ENCODE assay signal across 27 mouse cellular contexts in genomic region chr5:64849892-64850291, GRCm38 (mm10). TPM values are rescaled to one million over a fixed set of nuclear protein-coding genes. Genes with fewer than 3 reads are reported as not detected.
DNase-seq lines count a peak whose midpoint lies in the region; ATAC-seq and TF ChIP-seq lines count a peak whose summit lies in the region.
"Had no signal": no experiment of that assay in that cellular context is flagged by ENCODE, and none has a peak within 500 bp of the region (broad histone marks: within the 10 kb centered on the region; RNA-seq: fewer than 3 reads in every experiment).

No protein-coding gene starts in this region.

- peaks cover 12% of the 10 kb centered on the region; the same call in 1 of the 2 replicates for H3K4me1 ChIP-seq in intestine, embryonic 14.5 days (replicated peaks; ENCODE audit: control insufficient read depth, insufficient read depth, low read length)
- H3K4me1 ChIP-seq in intestine, embryonic 15.5 days (replicated peaks): peaks cover 10% of the 10 kb centered on the region
- H3K4me1 ChIP-seq in stomach, embryonic 16.5 days (ENCODE audit: control insufficient read depth, insufficient read depth, low read length): peaks cover 11% of the 10 kb centered on the region
- H3K4me1 ChIP-seq: embryonic facial prominence, embryonic 12.5 days; forebrain, embryonic 10.5 days had no signal

- peak overlapping the region; percentile 16 for H3K27ac ChIP-seq in intestine, embryonic 14.5 days (ENCODE audit: low read depth)
- H3K27ac ChIP-seq in intestine, embryonic 15.5 days: no peak overlapping the region
- H3K27ac ChIP-seq in stomach, embryonic 16.5 days (ENCODE audit: low read length): no peak overlapping the region; the same call in 1 of the 2 replicates
- H3K27ac ChIP-seq in gastrocnemius, adult 2 months: no peak overlapping the region
- H3K27ac ChIP-seq: embryonic facial prominence, embryonic 10.5 days; embryonic facial prominence, embryonic 12.5 days; forebrain, embryonic 10.5 days; forebrain, embryonic 12.5 days had no signal

- no peaks in the 10 kb centered on the region for H3K36me3 ChIP-seq in intestine, embryonic 14.5 days (ENCODE audit: control insufficient read depth, insufficient read depth, low read length)
- H3K36me3 ChIP-seq in intestine, embryonic 15.5 days: no peaks in the 10 kb centered on the region
- no peaks in the 10 kb centered on the region for H3K36me3 ChIP-seq in stomach, embryonic 16.5 days (ENCODE audit: control insufficient read depth, insufficient read depth, low read length)
- H3K36me3 ChIP-seq: embryonic facial prominence, embryonic 10.5 days; embryonic facial prominence, embryonic 12.5 days; forebrain, embryonic 10.5 days; forebrain, embryonic 12.5 days; G1E had no signal

- H3K27me3 ChIP-seq in intestine, embryonic 14.5 days (replicated peaks; ENCODE audit: control insufficient read depth, insufficient read depth, low read length): no peaks in the 10 kb centered on the region
- H3K27me3 ChIP-seq in intestine, embryonic 15.5 days (replicated peaks): no peaks in the 10 kb centered on the region
- H3K27me3 ChIP-seq in stomach, embryonic 16.5 days (ENCODE audit: control insufficient read depth, insufficient read depth, low read length): no peaks in the 10 kb centered on the region
- H3K27me3 ChIP-seq: CH12.LX; embryonic facial prominence, embryonic 12.5 days; forebrain, embryonic 12.5 days had no signal

- H3K4me2 ChIP-seq in intestine, embryonic 14.5 days (ENCODE audit: low read length): no peak overlapping the region
- H3K4me2 ChIP-seq in intestine, embryonic 15.5 days (replicated peaks): no peak overlapping the region
- 0 out of 2 replicates have a peak overlapping the region, but pooled peaks have one; percentile 1 for H3K4me2 ChIP-seq in stomach, embryonic 16.5 days (ENCODE audit: low read depth, low read length)
- H3K4me2 ChIP-seq: embryonic facial prominence, embryonic 12.5 days; forebrain, embryonic 12.5 days had no signal

- no peak for TF ChIP-seq CTCF in gastrocnemius, adult 2 months (IDR thresholded peaks at IDR 0.05)

- peaks cover under 1% of the 10 kb centered on the region; the same call in 1 of the 2 replicates for H3K9me3 ChIP-seq in intestine, embryonic 14.5 days (ENCODE audit: control insufficient read depth, low read length)
- no peaks in the 10 kb centered on the region for H3K9me3 ChIP-seq in intestine, embryonic 15.5 days
- peaks cover 2% of the 10 kb centered on the region; the same call in 1 of the 2 replicates for H3K9me3 ChIP-seq in stomach, embryonic 16.5 days (replicated peaks; ENCODE audit: control insufficient read depth, low read length)
- H3K9me3 ChIP-seq: forebrain, embryonic 12.5 days had no signal

- H3K4me3 ChIP-seq in intestine, embryonic 14.5 days (ENCODE audit: low read depth, low read length): no peak overlapping the region
- no peak overlapping the region for H3K4me3 ChIP-seq in intestine, embryonic 15.5 days (replicated peaks)
- H3K4me3 ChIP-seq in stomach, embryonic 16.5 days (replicated peaks; ENCODE audit: low read length): no peak overlapping the region
- H3K4me3 ChIP-seq in gastrocnemius, adult 2 months: no peak overlapping the region
- H3K4me3 ChIP-seq: embryonic facial prominence, embryonic 10.5 days; embryonic facial prominence, embryonic 12.5 days; erythroblast, embryonic 14.5 days; forebrain, embryonic 10.5 days; forebrain, embryonic 12.5 days had no signal

- no peak for DNase-seq in intestine, embryonic 14.5 days (ENCODE audit: low spot score)
- DNase-seq in 3T3-L1 (ENCODE audit: low read depth, low spot score): peak; percentile 21
- DNase-seq in NIH3T3 (ENCODE audit: low read depth): peak; percentile 55
- no peak for DNase-seq in lung, postnatal 10 days
- no peak for DNase-seq in gastrocnemius, adult 2 months
- DNase-seq in cerebellum, adult 9-11 months: no peak
- DNase-seq: adrenal gland, adult 2 months; adrenal gland, postnatal 10 days; adrenal gland, postnatal 25 days; B cell, adult 2 months; cerebellum, adult 11 months; cerebellum, adult 18-20 months; cerebellum, adult 8-10 months; cerebellum, postnatal 10 days; cerebellum, postnatal 25 days had no signal

- intact Hi-C loops in gastrocnemius, adult 2 months (cut with DNase I): loop anchor here (10.0 kb wide), 1 partner anchor 145 kb away; no protein-coding TSS in a partner anchor

- no peak overlapping the region for H3K9ac ChIP-seq in intestine, embryonic 14.5 days (ENCODE audit: low read length)
- no peak overlapping the region for H3K9ac ChIP-seq in intestine, embryonic 15.5 days
- H3K9ac ChIP-seq in stomach, embryonic 16.5 days (ENCODE audit: low read length): no peak overlapping the region; the same call in 1 of the 2 replicates
- H3K9ac ChIP-seq: embryonic facial prominence, embryonic 12.5 days; forebrain, embryonic 12.5 days had no signal

- ATAC-seq in intestine, embryonic 14.5 days (replicated peaks; ENCODE audit: low FRiP score, low TSS enrichment, low read depth): no peak
- no peak for ATAC-seq in intestine, embryonic 15.5 days
- ATAC-seq in stomach, embryonic 16.5 days (ENCODE audit: insufficient read depth, low FRiP score): peak; percentile 52; the same call in 1 of the 2 replicates
- ATAC-seq: CD4-positive, CD25-positive, alpha-beta regulatory T cell, adult 4 months; forebrain, embryonic 14.5 days; forebrain, embryonic 16.5 days had no signal

- WGBS in intestine, embryonic 14.5 days: 39% methylated on average over 7 of the region's 7 CpGs
- WGBS in intestine, embryonic 15.5 days: 37% methylated on average over 7 of the region's 7 CpGs
- WGBS in stomach, embryonic 16.5 days: 39% methylated on average over 7 of the region's 7 CpGs

RNA-seq across cellular contexts. Expression of gene Klf3, which starts 46.7 kb away (rescaled TPM):
- 75.2 and 88.0 TPM in 2 replicates for polyA plus RNA-seq in intestine, embryonic 14.5 days (2014; fragmentation: Nextera tagmentation; extraction: Ambion mirVana)
- polyA plus RNA-seq in intestine, embryonic 15.5 days (2015; fragmentation: Nextera tagmentation; extraction: Ambion mirVana): 87.6 and 91.8 TPM in 2 replicates
- 63.7 and 66.8 TPM in 2 replicates for polyA plus RNA-seq in stomach, embryonic 16.5 days (2015; fragmentation: Nextera tagmentation; extraction: Ambion mirVana)
- total RNA-seq in gastrocnemius, adult 2 months (2021): 10 to 100 TPM; 18.2 to 20.4 TPM

Comparison
In these comparisons a context has a peak if more than half of its experiments do, and no peak if none do; other contexts are left out.
1. DNase-seq: peak in 3T3-L1 (single experiment) and NIH3T3 (single experiment); none in intestine, embryonic 14.5 days (single experiment), lung, postnatal 10 days (single experiment), gastrocnemius, adult 2 months (single experiment) and cerebellum, adult 9-11 months (single experiment).